Mouse (Mus musculus) mouse embryonic stem cell (cell line): ENCODE measurements around the gene Prmt1.

Experiments
- in situ Hi-C, 2 experiments: fragments of 300-500 bp; cut with MboI; formaldehyde crosslinking; loops; 1 replicate in 1 of 2; 3 replicates in 1 of 2; pipeline ENCODE4 v1.14.3; 2019 to 2020; ENCODE audit warnings: low sequenced_read_pairs in 2 of 2, low pct_unique_long_range_greater_than_20kb in 1 of 2, mixed read lengths in 1 of 2; ENCODE audit not compliant: unreplicated experiment in 1 of 2

Gene Prmt1

DNA sequence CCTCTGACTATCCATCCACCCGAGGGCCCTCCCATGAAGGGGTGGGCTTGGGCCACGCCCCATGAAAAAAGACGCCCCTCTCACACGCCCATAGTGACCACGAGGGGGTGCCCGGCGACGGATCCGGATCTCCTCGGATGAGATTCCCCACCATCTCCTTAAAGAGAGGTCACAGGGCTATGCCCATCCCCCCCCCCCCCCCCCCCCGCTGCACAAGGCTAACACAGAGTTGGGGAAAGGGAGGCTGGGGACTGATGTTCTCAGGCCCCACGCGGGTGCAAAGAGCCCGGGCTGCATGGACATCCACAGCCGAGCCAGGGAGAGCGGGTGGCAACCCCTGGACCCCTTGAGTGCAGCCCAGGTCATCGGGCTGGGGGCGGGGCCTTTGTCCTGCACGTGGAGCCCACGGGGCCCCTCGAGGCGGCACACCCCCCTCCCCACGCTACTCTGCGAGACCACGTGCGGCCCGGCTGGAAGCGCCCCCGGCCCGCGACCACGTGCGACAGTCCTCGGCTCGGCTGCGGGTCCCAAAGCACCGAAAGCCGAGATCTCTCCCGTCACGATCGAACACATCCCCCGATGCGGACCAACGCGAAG, 675 bp downstream of the Prmt1 start:
- in situ Hi-C loops = no loop called here

GRCm38 (mm10) chr7:44984833-44985164, 1.6 kb downstream of the Prmt1 start:
- in situ Hi-C loops = no loop called here

- in situ Hi-C loops = no loop called here
Measured at GRCm38 (mm10) chr7:44983944-44984832, 2.2 kb downstream of the Prmt1 start.

GRCm38 (mm10) chr7:44983085-44983484, 3.3 kb downstream of the Prmt1 start:
- in situ Hi-C loops = no loop called here

DNA sequence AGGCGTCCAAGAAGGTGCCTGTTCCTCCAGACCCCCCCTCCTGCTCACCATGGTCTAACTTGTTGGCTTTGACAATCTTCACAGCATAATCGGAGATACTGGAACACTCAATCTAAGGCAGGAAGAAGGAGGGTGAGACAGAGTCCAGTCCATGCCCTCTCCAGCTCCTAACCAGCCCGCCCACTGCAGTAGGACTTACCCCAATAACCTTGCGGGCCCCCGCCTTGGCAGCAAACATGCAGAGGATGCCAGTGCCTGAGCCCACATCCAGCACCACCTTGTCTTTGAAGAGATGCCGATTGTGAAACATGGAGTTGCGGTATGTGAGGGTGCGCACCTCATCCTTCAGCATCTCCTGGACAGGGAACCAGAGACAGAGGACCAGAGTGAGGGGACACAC, 4.8 kb downstream of the Prmt1 start:
- in situ Hi-C loops = no loop called here

DNA sequence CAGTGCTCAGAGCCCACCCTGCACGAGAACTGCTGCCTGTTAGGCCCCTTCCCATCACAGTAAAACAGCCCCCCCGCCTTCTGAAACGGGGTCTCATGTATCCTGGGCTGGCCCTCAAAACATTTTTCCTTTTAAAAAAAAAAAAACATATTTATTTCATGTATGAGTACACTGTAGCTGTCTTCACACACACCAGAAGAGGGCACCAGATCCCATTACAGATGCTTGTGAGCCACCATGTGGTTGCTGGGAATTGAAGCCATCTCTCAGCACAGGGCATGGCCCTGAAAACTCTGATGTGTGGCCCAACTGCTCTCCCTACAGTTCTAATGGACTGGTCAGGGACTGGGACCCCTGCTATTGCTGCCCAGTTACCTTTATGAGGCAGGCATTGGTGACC, 8.1 kb downstream of the Prmt1 start:
- in situ Hi-C loops = no loop called here

DNA sequence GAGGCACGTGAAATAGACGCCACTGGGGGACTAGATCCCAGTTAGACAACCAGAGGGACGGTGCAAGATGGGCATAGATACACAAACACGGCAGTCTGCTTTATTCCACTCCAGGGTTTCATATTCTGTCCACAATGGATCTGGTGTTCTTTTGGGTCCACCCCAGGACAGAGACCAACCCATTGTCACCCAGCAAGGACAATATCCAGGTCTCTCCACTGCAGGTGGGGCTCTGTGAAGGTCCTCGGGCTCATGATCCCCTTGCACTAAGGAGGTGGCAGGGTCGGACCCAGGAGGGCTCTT, 11.3 kb downstream of the Prmt1 start:
- in situ Hi-C loops = no loop called here

- in situ Hi-C loops = no loop called here
Measured at GRCm38 (mm10) chr7:44974383-44975116, 11.8 kb downstream of the Prmt1 start, which contains the start of gene Cpt1c. Gene Cpt1c, minus strand, starts transcription at chr7:44974851.

- in situ Hi-C loops = no loop called here
Measured at GRCm38 (mm10) chr7:44973415-44974130, 12.8 kb downstream of the Prmt1 start.

GRCm38 (mm10) chr7:44971142-44971541, 15.2 kb downstream of the Prmt1 start:
- in situ Hi-C loops = no loop called here

DNA sequence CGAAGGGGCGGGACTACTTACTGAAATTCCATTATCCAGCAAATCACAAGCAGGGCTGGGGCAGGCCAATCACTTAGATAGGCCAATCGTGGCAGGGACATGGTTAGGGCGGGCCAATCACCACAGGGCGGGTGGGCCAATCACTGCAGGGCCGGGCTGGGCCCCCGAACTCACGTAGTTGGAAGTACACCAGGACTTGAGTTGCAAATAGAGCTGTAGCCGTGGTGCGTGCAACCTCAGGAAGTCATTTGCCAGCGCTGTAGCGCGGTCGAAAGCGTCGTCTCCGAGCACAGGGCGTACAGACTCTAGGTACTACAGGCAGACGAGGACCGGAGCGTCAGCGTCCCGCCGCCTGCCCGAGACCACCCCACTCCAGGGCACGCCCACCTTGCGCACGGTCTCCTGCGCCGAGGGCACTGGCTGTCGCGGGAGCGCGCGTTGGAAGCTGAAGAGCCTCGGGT, 16.1 kb downstream of the Prmt1 start:
- in situ Hi-C loops = no loop called here

DNA sequence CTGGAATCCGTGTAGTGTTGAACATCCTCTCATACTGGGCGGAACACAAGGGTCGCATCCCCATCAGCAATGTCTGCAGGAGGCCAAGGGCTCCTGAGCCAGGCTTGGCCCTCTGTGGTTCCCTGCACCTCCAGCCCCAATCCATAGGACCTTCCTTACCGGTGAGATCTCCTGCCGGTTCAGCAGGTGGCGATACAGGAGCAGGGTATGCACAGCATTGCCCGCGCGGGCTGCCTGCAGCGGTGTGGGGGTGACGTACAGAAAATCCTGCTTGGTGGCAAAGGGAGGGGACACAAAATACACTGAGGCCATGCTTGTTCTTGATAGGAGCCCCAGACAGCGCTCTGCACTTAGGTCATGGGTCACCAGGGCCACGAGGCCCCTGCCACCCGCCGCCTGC, 19.7 kb downstream of the Prmt1 start:
- in situ Hi-C loops = no loop called here

- in situ Hi-C loops = no loop called here
Measured at GRCm38 (mm10) chr7:44965975-44966374, 20.4 kb downstream of the Prmt1 start.

- in situ Hi-C loops = no loop called here
Measured at GRCm38 (mm10) chr7:44964990-44965389, 21.4 kb downstream of the Prmt1 start.

- in situ Hi-C loops = no loop called here
Measured at GRCm38 (mm10) chr7:44962831-44963230, 23.5 kb downstream of the Prmt1 start.

DNA sequence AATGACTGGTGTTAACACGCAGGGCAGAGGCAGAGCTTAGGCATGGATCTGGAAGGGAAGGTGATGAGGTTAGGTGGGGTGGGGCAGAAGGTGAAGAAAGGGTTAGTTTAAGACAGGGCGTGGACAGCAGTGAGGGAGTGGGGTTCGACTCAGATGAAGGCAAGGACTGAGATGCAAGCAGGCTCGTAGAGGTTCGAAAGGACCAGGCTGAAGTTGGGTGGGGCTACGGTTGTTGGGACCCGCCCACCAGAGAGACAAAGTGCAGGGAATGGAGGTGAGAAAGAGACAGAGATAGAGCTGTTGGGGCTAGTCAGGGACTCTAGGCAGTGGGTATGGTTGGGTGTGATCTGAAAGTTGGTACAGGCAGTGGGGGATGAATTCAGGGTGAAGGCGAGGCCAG, 24.0 kb downstream of the Prmt1 start:
- in situ Hi-C loops = no loop called here

- in situ Hi-C loops = no loop called here
Measured at GRCm38 (mm10) chr7:44960512-44960910, 25.9 kb downstream of the Prmt1 start.

DNA sequence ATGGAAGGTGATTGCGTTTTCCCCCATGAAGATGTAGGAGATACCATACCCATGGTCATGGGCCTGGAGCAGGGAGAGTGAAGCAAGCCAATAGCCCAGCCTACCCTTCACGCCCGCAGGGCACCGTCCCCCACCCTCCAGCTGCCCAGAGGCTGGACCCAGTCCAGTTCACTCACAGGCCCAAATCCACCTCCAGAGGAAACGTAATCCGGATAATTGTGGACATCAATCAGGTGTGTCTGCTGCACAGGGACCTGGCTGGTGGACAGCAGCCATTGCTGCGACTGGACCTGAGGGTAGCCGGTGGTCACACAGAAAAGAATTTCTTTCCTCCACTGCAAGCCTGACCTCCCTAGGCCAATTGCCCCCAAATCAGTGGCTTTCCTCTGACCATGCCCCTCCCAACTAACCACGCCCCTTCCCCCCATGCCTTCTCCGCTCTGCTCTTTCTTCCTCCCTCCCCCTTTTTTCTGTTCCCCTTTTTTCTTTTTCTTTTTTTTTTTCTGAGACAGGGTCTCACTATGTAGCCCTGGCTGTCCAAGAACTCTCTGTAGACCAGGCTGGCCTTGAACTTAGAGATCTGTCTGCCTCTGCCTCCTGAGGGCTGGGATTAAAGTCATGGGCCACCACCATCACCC, 26.4 kb downstream of the Prmt1 start:
- in situ Hi-C loops = loop anchor here in 1 of 2 experiments (10.0 kb wide), 1 partner anchor 235 kb away; no protein-coding TSS in a partner anchor
